Mouse (Mus musculus) cerebellum, adult 2 months (tissue): ENCODE results near the gene Dhdh.

ENCODE experiments used
- CTCF ChIP-seq: fragments of 200-500 bp; IDR thresholded peaks from 2 replicates; pipeline ENCODE4 v1.5.1; 2011; ENCODE audit warnings: low read depth, mild to moderate bottlenecking, control low read depth, low read length, moderate library complexity, borderline replicate concordance; ENCODE audit not compliant: insufficient read depth
- POLR2A ChIP-seq: fragments of 200-500 bp; IDR thresholded peaks from 2 replicates; pipeline ENCODE4 v1.6.1; 2011; ENCODE audit warnings: low read length, control low read depth, borderline replicate concordance; ENCODE audit not compliant: insufficient read depth

- TF ChIP-seq CTCF (peak; percentile 42; the same call in 1 of the 2 replicates), POLR2A (no peak)
These were observed 17.7 kb downstream of the Dhdh start for GRCm38 (mm10) chr7:45470869-45471268.
